Mouse (Mus musculus): Measurements from ENCODE around the gene Calcoco1. TPM values are rescaled to one million over a fixed set of nuclear protein-coding genes. Genes with fewer than 3 reads are reported as not detected.

Calcoco1 gene
- polyA plus RNA-seq, 1 experiment, result 20.1 TPM

- TF ChIP-seq CTCF (IDR thresholded peaks at IDR 0.05; ENCODE audit: control insufficient read depth, insufficient read depth, insufficient replicate concordance, low read depth, low read length) (peak; percentile 78), POLR2A (IDR thresholded peaks at IDR 0.05; ENCODE audit: control insufficient read depth, low read depth, low read length) (peak; percentile 31; the same call in 1 of the 2 replicates)
- peaks cover 4% of the 10 kb centered on the region for H3K4me1 ChIP-seq (ENCODE audit: control insufficient read depth, insufficient read depth, low read length)
- H3K4me3 ChIP-seq (ENCODE audit: control insufficient read depth, low read depth, low read length), result peak overlapping the region; percentile 41
- H3K27me3 ChIP-seq (ENCODE audit: control insufficient read depth, insufficient read depth, low read length), result no peaks in the 10 kb centered on the region
- no peak overlapping the region for H3K27ac ChIP-seq (ENCODE audit: control insufficient read depth, insufficient read depth, low read depth, low read length)
- no peaks in the 10 kb centered on the region for H3K36me3 ChIP-seq (ENCODE audit: control insufficient read depth, insufficient read depth, low read length)
Observed at GRCm38 (mm10) chr15:102753170-102753569, 31.2 kb upstream of the Calcoco1 start.

GRCm38 (mm10) chr15:102752164-102752563 is 30.2 kb upstream of the Calcoco1 start:
- no peak overlapping the region for H3K4me3 ChIP-seq (ENCODE audit: control insufficient read depth, low read depth, low read length)
- H3K27me3 ChIP-seq (ENCODE audit: control insufficient read depth, insufficient read depth, low read length), result no peaks in the 10 kb centered on the region
- no peak overlapping the region for H3K27ac ChIP-seq (ENCODE audit: control insufficient read depth, insufficient read depth, low read depth, low read length)
- peaks cover 6% of the 10 kb centered on the region for H3K4me1 ChIP-seq (ENCODE audit: control insufficient read depth, insufficient read depth, low read length)
- H3K36me3 ChIP-seq (ENCODE audit: control insufficient read depth, insufficient read depth, low read length), result no peaks in the 10 kb centered on the region
- TF ChIP-seq CTCF (IDR thresholded peaks at IDR 0.05; ENCODE audit: control insufficient read depth, insufficient read depth, insufficient replicate concordance, low read depth, low read length) (no peak), POLR2A (IDR thresholded peaks at IDR 0.05; ENCODE audit: control insufficient read depth, low read depth, low read length) (no peak)

- H3K4me3 ChIP-seq (ENCODE audit: control insufficient read depth, low read depth, low read length), result no peak overlapping the region
- TF ChIP-seq POLR2A (IDR thresholded peaks at IDR 0.05; ENCODE audit: control insufficient read depth, low read depth, low read length) (no peak), CTCF (IDR thresholded peaks at IDR 0.05; ENCODE audit: control insufficient read depth, insufficient read depth, insufficient replicate concordance, low read depth, low read length) (no peak)
- no peak overlapping the region for H3K27ac ChIP-seq (ENCODE audit: control insufficient read depth, insufficient read depth, low read depth, low read length)
- peaks cover 12% of the 10 kb centered on the region for H3K4me1 ChIP-seq (ENCODE audit: control insufficient read depth, insufficient read depth, low read length)
- H3K36me3 ChIP-seq (ENCODE audit: control insufficient read depth, insufficient read depth, low read length), result no peaks in the 10 kb centered on the region
- H3K27me3 ChIP-seq (ENCODE audit: control insufficient read depth, insufficient read depth, low read length), result no peaks in the 10 kb centered on the region
Observed at GRCm38 (mm10) chr15:102750241-102750640, 28.3 kb upstream of the Calcoco1 start.

- Histone ChIP-seq H3K4me1 (ENCODE audit: control insufficient read depth, insufficient read depth, low read length) (peaks cover 12% of the 10 kb centered on the region), H3K4me3 (ENCODE audit: control insufficient read depth, low read depth, low read length) (no peak overlapping the region), H3K36me3 (ENCODE audit: control insufficient read depth, insufficient read depth, low read length) (no peaks in the 10 kb centered on the region), H3K27me3 (ENCODE audit: control insufficient read depth, insufficient read depth, low read length) (peaks cover 4% of the 10 kb centered on the region), H3K27ac (ENCODE audit: control insufficient read depth, insufficient read depth, low read depth, low read length) (no peak overlapping the region)
- no peak for TF ChIP-seq POLR2A (IDR thresholded peaks at IDR 0.05; ENCODE audit: control insufficient read depth, low read depth, low read length)
- TF ChIP-seq CTCF (IDR thresholded peaks at IDR 0.05; ENCODE audit: control insufficient read depth, insufficient read depth, insufficient replicate concordance, low read depth, low read length), result no peak
Observed at GRCm38 (mm10) chr15:102749103-102749502, 27.1 kb upstream of the Calcoco1 start.

- Histone ChIP-seq H3K36me3 (ENCODE audit: control insufficient read depth, insufficient read depth, low read length) (no peaks in the 10 kb centered on the region), H3K4me3 (ENCODE audit: control insufficient read depth, low read depth, low read length) (no peak overlapping the region), H3K4me1 (ENCODE audit: control insufficient read depth, insufficient read depth, low read length) (peaks cover 8% of the 10 kb centered on the region), H3K27ac (ENCODE audit: control insufficient read depth, insufficient read depth, low read depth, low read length) (no peak overlapping the region), H3K27me3 (ENCODE audit: control insufficient read depth, insufficient read depth, low read length) (peaks cover 4% of the 10 kb centered on the region)
- TF ChIP-seq CTCF (IDR thresholded peaks at IDR 0.05; ENCODE audit: control insufficient read depth, insufficient read depth, insufficient replicate concordance, low read depth, low read length) (no peak), POLR2A (IDR thresholded peaks at IDR 0.05; ENCODE audit: control insufficient read depth, low read depth, low read length) (no peak)
Observed at GRCm38 (mm10) chr15:102747853-102748252, 25.9 kb upstream of the Calcoco1 start.

- Histone ChIP-seq H3K27me3 (ENCODE audit: control insufficient read depth, insufficient read depth, low read length) (peaks cover 4% of the 10 kb centered on the region), H3K4me3 (ENCODE audit: control insufficient read depth, low read depth, low read length) (peak overlapping the region; percentile 44), H3K4me1 (ENCODE audit: control insufficient read depth, insufficient read depth, low read length) (peaks cover 11% of the 10 kb centered on the region), H3K36me3 (ENCODE audit: control insufficient read depth, insufficient read depth, low read length) (no peaks in the 10 kb centered on the region), H3K27ac (ENCODE audit: control insufficient read depth, insufficient read depth, low read depth, low read length) (no peak overlapping the region)
- TF ChIP-seq CTCF (IDR thresholded peaks at IDR 0.05; ENCODE audit: control insufficient read depth, insufficient read depth, insufficient replicate concordance, low read depth, low read length), result no peak
- TF ChIP-seq POLR2A (IDR thresholded peaks at IDR 0.05; ENCODE audit: control insufficient read depth, low read depth, low read length), result no peak
Observed at GRCm38 (mm10) chr15:102747286-102747640, 25.3 kb upstream of the Calcoco1 start.

GRCm38 (mm10) chr15:102746488-102747285 is 24.7 kb upstream of the Calcoco1 start:
- Histone ChIP-seq H3K27ac (ENCODE audit: control insufficient read depth, insufficient read depth, low read depth, low read length) (no peak overlapping the region), H3K4me1 (ENCODE audit: control insufficient read depth, insufficient read depth, low read length) (peaks cover 11% of the 10 kb centered on the region), H3K27me3 (ENCODE audit: control insufficient read depth, insufficient read depth, low read length) (peaks cover 4% of the 10 kb centered on the region), H3K4me3 (ENCODE audit: control insufficient read depth, low read depth, low read length) (peak overlapping the region; percentile 44), H3K36me3 (ENCODE audit: control insufficient read depth, insufficient read depth, low read length) (no peaks in the 10 kb centered on the region)
- TF ChIP-seq CTCF (IDR thresholded peaks at IDR 0.05; ENCODE audit: control insufficient read depth, insufficient read depth, insufficient replicate concordance, low read depth, low read length) (no peak), POLR2A (IDR thresholded peaks at IDR 0.05; ENCODE audit: control insufficient read depth, low read depth, low read length) (no peak)
